Mouse (Mus musculus): ENCODE results near the gene Cyp4f40. TPM values are rescaled to one million over a fixed set of nuclear protein-coding genes. Genes with fewer than 3 reads are reported as not detected.
A peak's percentile ranks its signal among the peaks of the same experiment; 100 is the strongest.
"Not testable (repeated sequence)": the region's sequence is repeated elsewhere in the genome, so short reads cannot be mapped to it uniquely, and the experiment has no call there.

Gene Cyp4f40
- total and polyA plus RNA-seq, 2 experiments from 2014 or later = 0.16 TPM; not detected in 1

DNA sequence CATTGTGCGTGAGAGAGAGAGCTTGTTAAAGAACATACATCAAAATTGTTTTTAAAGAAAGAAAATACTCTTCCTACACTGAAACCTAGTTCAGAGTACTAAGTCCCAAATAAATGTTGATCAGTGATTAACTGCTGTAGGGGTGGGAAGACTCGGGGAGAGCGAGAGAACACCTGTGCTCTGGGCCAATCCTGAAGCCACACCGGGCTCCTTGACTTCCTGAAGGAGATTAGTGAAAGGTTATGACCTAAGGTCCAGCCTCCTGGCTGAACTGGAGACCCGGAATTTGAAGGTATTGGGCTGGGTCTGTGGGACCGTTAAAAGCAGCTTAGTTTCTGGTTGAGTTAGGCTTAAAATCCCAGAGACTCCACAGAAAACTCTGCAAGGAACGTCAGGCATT is 64.1 kb downstream of the Cyp4f40 start:
- Histone ChIP-seq H3K4me1 (ENCODE audit: insufficient read depth) (no peaks in the 10 kb centered on the region), H3K4me3 (ENCODE audit: low read depth, low read length) (no peak overlapping the region), H3K9ac (no peak overlapping the region), H3K36me3 (ENCODE audit: insufficient read depth) (no peaks in the 10 kb centered on the region), H3K27ac (ENCODE audit: low read depth, low read length) (no peak overlapping the region), H3K9me3 (ENCODE audit: low read length) (no peaks in the 10 kb centered on the region), H3K27me3 (ENCODE audit: insufficient read depth, low read length) (no peaks in the 10 kb centered on the region), H3K4me2 (ENCODE audit: low read depth) (no peak overlapping the region)
- ATAC-seq (no peak), DNase-seq (no peak)
- TF ChIP-seq CTCF (IDR thresholded peaks at IDR 0.05; ENCODE audit: low read depth) = no peak
- WGBS = 66% methylated on average over 7 of the region's 7 CpGs

DNA sequence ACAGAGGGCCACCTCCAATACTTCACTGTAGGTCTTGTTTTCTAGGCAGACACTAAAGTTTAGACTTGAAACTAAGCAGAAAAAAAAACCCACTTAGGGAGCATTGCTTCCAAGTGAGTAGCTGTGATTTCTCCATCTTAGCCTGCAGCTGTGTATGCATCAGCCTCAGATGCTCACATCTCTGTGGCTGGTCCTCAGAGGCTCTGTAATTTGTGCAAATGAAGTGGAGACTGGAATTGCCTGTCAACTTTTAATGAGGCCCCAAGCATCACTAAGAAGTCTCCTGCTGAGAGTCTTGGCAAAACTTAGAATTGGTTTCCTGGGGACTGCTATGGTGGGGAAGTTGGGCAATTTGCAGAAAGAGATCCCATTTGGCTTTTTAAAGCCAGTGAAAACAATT is 67.7 kb downstream of the Cyp4f40 start:
- not testable (repeated sequence) for H3K4me1 ChIP-seq (ENCODE audit: insufficient read depth); H3K9me3 ChIP-seq (ENCODE audit: low read length); H3K27ac ChIP-seq (ENCODE audit: low read depth, low read length); H3K9ac ChIP-seq; H3K27me3 ChIP-seq (ENCODE audit: insufficient read depth, low read length); H3K4me2 ChIP-seq (ENCODE audit: low read depth); DNase-seq; H3K36me3 ChIP-seq (ENCODE audit: insufficient read depth); H3K4me3 ChIP-seq (ENCODE audit: low read depth, low read length)
- ATAC-seq = peak; percentile 73

Other genes with a start within 250 kb of the Cyp4f40 start
- gene Pglyrp2, start 234.7 kb upstream of the Cyp4f40 start, total RNA-seq (2014; rRNA removed) = not detected in 2 replicates
- not detected in 2 replicates for gene Pglyrp2, start 234.7 kb upstream of the Cyp4f40 start, polyA plus RNA-seq (2015; fragmentation: Nextera tagmentation; extraction: Ambion mirVana)
- 0.54 and 2.0 TPM in 2 replicates for gene Cyp4f39, start 206.2 kb upstream of the Cyp4f40 start, total RNA-seq (2014; rRNA removed)
- gene Cyp4f39, start 206.2 kb upstream of the Cyp4f40 start, polyA plus RNA-seq (2015; fragmentation: Nextera tagmentation; extraction: Ambion mirVana) = 0.47 and 0.70 TPM in 2 replicates
- 7.9 and 9.1 TPM in 2 replicates for gene Cyp4f17, start 152.8 kb upstream of the Cyp4f40 start, total RNA-seq (2014; rRNA removed)
- gene Cyp4f17, start 152.8 kb upstream of the Cyp4f40 start, polyA plus RNA-seq (2015; fragmentation: Nextera tagmentation; extraction: Ambion mirVana) = 4.0 and 8.6 TPM in 2 replicates
- 9.8 and 17.5 TPM in 2 replicates for gene Cyp4f16, start 122.3 kb upstream of the Cyp4f40 start, total RNA-seq (2014; rRNA removed)
- gene Cyp4f16, start 122.3 kb upstream of the Cyp4f40 start, polyA plus RNA-seq (2015; fragmentation: Nextera tagmentation; extraction: Ambion mirVana) = 11.4 and 11.6 TPM in 2 replicates
- gene Cyp4f37, start 37.6 kb upstream of the Cyp4f40 start, total RNA-seq (2014; rRNA removed) = not detected in 2 replicates
- 0.44 TPM in 1 of 2 replicates, not detected in the other for gene Cyp4f37, start 37.6 kb upstream of the Cyp4f40 start, polyA plus RNA-seq (2015; fragmentation: Nextera tagmentation; extraction: Ambion mirVana)
- 4.2 and 9.0 TPM in 2 replicates for gene Cyp4f15, start 26.7 kb downstream of the Cyp4f40 start, total RNA-seq (2014; rRNA removed)
- 1.6 and 2.9 TPM in 2 replicates for gene Cyp4f15, start 26.7 kb downstream of the Cyp4f40 start, polyA plus RNA-seq (2015; fragmentation: Nextera tagmentation; extraction: Ambion mirVana)
- 31.6 and 40.2 TPM in 2 replicates for gene Zfp871, start 129.4 kb downstream of the Cyp4f40 start, total RNA-seq (2014; rRNA removed)
- 26.0 and 51.2 TPM in 2 replicates for gene Zfp871, start 129.4 kb downstream of the Cyp4f40 start, polyA plus RNA-seq (2015; fragmentation: Nextera tagmentation; extraction: Ambion mirVana)
- gene Zfp811, start 151.0 kb downstream of the Cyp4f40 start, total RNA-seq (2014; rRNA removed) = 21.9 and 25.0 TPM in 2 replicates
- 7.6 and 19.7 TPM in 2 replicates for gene Zfp811, start 151.0 kb downstream of the Cyp4f40 start, polyA plus RNA-seq (2015; fragmentation: Nextera tagmentation; extraction: Ambion mirVana)
- gene Zfp799, start 171.4 kb downstream of the Cyp4f40 start, total RNA-seq (2014; rRNA removed) = 21.9 and 26.3 TPM in 2 replicates
- gene Zfp799, start 171.4 kb downstream of the Cyp4f40 start, polyA plus RNA-seq (2015; fragmentation: Nextera tagmentation; extraction: Ambion mirVana) = 10.2 and 14.3 TPM in 2 replicates
- 9.1 and 9.3 TPM in 2 replicates for gene Zfp870, start 232.7 kb downstream of the Cyp4f40 start, total RNA-seq (2014; rRNA removed)
- gene Zfp870, start 232.7 kb downstream of the Cyp4f40 start, polyA plus RNA-seq (2015; fragmentation: Nextera tagmentation; extraction: Ambion mirVana) = 4.4 and 5.2 TPM in 2 replicates

Data from forebrain, postnatal 0 days (tissue).